Mouse (Mus musculus): ENCODE results near the gene Gspt1.

Gene Gspt1

DNA sequence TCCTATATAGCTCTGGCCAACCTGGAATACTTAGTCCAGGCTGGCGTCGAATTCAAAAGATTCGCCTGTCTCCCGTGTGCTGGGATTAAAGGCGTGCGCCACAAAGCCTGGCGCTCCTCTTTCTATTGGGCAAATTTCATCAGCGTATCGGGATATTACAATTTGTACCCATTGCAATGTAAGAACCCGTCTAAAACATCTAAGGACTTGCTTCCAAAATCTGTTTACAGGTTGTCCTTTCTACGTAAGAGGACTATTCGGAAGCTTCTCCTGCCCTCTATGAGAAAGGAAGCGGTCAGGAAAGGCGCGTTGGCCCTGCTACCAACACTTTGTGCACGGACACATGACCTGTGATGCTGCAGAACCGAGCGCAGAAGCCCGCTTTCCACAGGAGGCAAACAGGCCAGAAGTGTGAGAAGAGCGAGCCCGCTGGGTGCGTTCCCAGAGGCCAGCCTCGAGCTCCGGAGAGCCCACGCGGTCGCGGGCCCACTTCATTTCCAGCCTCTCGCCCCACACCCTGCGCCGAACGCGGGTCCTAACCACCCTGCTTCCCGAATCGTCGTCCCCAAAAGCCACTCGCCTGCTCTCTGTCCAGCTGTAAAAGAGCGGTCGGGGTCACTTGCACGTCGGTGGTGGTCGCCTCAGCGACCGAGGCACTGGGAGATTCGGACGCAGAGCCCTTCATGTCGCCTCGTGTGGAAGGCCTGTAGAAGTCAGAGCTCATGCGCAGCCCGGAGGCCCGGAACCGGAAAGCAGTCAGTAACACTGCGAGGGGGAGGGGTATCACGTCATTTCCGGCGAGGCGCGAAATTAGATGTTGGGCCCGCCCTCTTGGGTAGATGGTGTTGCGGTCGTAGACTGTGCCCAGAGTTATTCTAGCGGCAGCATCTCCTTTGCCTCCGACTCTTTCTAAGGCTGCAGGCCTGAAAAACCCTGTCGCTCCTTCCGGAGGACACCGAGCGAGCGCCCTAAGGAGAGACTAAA lies 51.3 kb downstream of the Gspt1 start, which contains the start of gene Rsl1d1:
TSS of gene Rsl1d1 (minus strand) at position 761 of the 984 bp plus-strand sequence.
- peak; percentile 86 for DNase-seq (ENCODE audit: low spot score)

DNA sequence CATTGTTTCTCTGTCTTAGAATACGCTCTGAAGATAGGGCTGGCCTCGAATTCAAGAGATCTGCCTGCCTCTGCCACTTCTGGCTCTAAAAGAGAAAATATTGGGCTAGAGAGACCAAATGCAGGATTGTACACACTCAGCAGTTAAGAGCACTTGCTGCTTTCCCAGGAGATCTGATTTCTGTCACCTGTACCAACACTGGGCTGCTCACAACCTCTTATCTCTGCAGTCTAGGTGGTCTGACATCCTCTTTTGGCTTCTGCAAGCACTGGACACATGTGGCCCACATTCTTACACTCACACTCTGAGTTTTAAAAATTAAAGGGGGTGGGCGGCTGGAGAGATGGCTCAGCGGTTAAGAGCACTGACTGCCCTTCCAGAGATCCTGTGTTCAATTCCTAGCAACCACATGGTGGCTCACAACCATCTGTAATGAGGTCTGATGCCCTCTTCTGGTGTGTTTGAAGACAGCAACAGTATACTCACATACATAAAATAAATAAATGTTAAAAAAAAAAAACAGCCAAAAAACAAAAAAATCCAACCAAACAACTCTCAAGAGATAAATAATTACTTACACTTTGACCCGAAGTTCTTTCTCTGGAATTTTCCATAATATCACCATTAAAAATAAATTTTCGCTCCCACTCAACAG lies 52.3 kb downstream of the Gspt1 start:
- no peak for DNase-seq (ENCODE audit: low spot score)

DNA sequence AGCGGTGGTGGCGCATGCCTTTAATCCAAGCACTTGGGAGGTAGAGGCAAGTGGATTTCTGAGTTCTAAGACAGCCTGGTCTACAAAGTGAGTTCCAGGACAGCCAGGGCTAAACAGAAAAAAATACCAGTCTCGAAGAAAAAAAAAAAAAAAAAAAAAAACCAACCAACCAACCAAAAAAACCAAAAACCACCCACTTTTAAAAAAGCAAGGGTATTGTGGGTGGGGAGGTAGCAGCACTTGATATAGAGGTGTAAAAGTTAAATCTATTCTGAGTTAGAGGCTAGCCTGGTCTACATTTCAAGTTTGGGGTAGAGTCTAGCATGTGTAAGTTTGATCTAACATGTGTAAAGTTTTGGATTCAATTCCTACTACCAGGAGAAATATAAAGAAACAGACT lies 53.9 kb downstream of the Gspt1 start:
- no peak for DNase-seq (ENCODE audit: low spot score)

DNA sequence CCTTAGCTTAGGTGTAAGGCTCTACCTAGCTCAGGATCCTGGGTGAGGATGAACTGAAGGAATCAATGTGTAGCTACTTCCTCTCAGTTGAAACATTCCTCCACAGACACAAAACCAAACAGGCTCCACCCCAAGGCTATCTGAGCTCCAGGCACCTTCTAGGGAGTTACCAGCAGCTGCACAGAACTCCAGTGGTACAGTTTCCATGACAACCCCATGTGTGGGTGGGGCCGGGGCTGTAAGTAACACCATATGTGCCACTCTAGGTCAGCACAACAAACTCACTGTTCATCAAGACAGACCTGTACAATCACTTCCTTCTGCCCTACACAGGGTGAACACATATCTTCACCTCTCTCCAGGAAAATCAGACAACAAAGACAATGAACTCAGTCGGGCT lies 55.7 kb downstream of the Gspt1 start:
- DNase-seq (ENCODE audit: low spot score) = no peak

DNA sequence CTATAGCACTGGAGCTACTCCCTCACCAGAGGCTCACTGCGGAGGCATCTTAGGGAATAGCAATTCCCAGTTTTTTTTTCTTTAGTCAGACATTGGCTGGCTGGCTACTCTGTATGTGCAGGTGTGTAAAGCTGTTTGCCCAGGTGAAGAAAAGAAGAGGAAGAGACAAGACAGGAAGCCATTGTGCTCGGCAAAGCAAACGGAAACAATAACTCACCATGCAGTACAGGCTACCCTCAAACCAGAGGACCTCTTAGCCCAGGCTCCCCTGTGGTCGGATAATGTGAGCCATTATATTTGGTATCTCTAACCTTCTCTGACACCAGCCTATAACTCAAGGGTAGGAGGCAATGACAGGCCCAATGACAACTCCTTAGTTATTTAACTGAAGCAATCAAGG lies 57.1 kb downstream of the Gspt1 start:
- no peak for DNase-seq (ENCODE audit: low spot score)

DNA sequence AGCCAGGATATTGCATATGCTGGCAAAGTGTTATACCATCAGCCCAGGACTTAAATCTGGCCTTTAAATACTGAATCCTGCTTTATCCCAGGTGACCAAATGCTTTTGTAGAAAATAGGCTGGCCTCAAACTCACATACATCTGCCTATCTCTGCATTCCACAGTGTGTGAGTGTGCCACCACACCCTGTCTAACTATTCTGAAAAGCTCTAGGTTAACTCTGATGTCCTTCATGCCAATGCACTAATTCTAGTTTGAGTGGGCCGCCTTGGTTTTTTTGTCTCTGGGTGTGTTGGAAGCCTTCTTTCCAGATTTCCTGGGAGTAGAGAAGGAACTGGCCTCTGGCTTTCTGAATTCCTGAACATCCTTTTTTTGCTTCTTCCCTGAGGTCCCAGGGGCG lies 60.9 kb downstream of the Gspt1 start:
- DNase-seq (ENCODE audit: low spot score) = no peak

DNA sequence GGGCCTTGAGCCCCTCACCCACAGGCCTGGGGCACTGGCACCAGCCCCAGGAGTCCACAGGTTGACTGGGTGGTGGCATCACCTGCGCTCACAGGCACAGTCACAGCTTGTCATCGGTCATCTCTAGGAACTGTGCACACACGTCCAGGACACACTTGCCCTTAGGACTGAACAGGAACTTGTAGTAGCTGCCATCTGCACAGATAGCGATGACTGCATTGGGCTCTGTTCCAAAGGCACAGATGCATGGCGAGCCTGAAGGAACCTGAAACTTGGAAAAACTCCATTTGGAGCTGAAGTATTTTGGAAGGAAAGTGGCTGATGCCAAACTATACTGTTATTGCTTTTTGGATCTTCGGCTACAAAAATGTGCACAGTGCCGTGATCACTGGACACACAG lies 64.0 kb downstream of the Gspt1 start:
- DNase-seq (ENCODE audit: low spot score) = no peak

DNA sequence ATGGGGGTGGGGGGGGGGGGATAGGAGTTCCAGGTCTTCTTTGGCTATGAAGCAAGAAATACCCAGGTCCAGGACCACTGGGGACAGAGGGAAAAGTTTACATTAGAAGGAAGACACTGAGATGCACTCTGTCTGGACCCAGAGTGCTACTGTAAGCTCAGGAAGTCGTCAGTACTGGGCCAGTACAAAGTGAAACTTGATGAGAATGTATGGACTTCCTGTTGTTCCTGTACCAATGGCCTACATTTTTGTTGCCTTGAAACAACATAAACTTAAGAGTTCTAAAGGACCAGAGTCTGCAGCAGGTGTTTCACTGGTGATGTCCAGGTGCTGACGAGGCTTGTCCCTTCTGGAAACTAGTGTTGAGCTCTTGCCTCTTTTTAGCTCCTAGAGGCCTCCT lies 76.7 kb downstream of the Gspt1 start:
- DNase-seq (ENCODE audit: low spot score) = no peak

DNA sequence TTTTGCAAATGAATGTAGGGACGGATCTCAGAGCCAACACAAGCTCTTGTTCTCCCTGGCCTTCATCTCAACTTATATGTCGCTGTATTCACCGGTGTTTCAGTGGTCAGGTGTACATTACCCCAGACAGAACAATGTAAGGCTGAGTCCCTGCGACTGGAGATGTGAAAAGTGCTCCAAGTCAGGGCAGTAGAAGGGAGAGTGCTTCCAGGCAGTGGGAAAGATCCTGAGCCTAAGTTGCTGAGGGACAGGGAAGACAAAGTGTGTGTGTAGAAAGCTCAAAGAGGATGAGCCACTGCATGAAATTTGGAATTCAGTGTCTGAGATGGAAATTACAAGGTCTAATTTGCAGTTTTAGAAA lies 77.3 kb downstream of the Gspt1 start:
- DNase-seq (ENCODE audit: low spot score) = no peak

DNA sequence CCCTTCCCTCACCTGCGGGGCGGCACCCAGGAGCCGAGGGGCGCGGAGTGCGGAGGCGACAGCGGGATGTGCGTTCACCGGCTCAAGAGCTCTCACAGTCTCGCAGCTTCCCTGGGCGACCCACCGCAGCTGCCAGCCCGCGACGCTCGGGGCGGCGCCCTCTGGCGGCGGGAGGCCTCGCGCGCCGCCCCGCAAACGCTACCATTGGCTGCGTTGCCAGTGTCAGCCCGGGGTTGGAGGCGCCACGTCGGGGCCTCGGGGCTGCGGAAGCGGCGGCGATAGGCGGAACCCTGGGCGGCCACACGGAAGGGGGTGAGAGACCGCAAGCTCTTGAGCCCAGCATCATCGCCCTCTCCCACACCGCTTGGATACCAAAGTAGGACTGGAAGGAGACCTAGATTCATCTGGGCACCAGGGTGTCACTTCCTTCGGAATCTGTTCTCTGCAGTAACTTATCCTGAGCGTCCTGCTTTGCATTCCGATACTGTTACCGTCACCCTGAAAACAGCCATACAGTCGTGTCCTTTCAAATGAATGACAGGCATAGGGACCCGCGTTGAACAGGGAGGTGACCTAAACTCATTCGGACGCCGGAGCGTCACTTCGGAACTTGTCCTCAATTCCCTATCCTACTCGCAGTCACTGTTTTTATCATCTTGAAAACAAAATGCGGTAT lies 77.8 kb downstream of the Gspt1 start, which contains the start of gene Zc3h7a:
TSS of gene Zc3h7a (minus strand) at position 186 of the 676 bp plus-strand sequence.
- peak; percentile 87 for DNase-seq (ENCODE audit: low spot score)

DNA sequence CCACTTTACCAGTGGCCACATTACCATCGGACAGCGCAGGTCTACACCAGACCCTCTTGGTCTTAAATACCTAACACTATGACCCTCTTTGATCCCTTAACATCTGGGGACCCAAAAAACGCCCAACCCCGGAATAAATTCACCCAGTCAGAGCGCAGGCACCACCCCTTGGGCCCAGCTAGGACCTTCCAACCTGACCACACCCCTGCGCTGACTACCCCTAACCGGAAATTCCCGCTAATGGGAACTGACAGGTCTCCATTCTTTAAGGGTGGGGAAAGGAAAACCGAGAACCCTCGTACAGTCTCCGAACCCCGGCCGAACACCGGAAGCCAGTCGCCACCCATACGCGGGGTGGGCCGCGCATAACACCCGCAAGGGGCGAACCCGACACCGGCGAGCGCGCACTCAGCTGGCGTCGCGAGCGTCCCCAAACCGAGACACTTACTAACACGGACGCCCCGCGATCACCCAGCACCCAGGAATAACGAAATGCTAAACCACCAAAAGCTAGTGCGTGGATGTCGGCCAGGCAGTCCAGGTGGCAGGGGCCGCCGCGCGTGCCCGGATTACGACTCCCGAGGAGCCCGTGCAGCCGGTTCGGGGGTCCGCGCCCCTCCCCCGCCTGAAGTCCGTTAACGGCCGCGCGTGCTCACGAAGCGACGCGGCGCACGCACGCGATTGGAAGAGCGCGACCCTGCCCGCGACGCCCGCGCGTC lies 78.5 kb downstream of the Gspt1 start:
- DNase-seq (ENCODE audit: low spot score) = peak; percentile 59

DNA sequence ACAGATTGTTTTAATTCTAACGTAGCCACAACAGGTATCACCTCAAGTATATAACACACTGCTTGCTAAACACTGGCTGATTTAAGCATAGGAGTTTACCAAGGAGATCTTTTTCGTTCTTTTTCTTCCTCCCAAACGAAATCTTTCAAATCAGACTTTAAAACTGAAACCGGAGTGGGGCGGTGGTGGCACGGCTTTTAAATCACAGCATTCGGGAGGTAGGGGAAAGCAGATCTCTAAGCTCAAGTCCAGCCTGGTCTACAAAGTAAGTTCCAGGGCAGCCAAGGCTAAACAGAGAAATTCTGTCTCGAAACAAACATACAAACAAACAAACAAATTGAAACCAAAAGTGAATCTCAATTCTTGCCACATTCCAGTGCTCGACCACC lies 79.0 kb downstream of the Gspt1 start:
- no peak for DNase-seq (ENCODE audit: low spot score)

DNA sequence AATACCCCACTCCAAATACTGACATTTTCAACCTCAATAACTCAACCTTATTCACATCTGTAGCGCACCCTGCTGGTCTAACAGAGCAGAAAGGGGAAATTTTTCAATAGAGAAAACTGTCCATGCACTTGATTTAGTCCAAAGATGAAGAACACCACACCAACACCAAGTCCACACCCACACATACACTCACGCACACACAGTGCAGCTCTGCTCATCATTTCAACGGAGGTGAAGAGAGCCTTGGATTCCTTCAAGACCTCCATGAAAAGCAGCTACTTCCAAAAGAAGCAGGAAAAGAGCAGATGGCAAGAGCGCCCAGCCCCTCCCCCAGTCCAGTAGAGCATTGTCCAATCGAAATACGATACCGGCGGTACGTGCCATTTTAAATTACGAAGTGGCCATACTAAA lies 79.4 kb downstream of the Gspt1 start:
- peak; percentile 31 for DNase-seq (ENCODE audit: low spot score)

DNA sequence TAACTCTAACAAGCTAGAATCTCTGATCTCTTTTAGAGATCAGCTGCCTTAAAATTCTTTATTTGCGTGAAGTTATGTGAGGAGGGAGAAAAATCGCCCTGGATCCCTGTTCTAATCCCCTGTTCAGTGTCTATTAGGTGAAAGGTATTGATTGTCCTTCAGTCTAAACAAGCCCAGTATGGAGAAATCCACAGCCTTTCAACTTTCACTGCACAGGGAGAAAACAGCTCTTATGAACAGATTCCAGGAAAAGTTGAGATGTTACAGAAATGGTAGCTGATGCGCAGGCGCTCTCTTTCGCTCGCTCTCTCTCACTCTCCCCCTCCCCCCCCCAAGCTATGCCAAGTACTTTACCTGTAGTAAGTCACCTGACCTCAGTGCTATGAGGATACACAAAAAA lies 82.4 kb downstream of the Gspt1 start:
- no peak for DNase-seq (ENCODE audit: low spot score)
